Mouse (Mus musculus): Measurements from ENCODE around the gene Abhd17c.

The Abhd17c gene

DNA sequence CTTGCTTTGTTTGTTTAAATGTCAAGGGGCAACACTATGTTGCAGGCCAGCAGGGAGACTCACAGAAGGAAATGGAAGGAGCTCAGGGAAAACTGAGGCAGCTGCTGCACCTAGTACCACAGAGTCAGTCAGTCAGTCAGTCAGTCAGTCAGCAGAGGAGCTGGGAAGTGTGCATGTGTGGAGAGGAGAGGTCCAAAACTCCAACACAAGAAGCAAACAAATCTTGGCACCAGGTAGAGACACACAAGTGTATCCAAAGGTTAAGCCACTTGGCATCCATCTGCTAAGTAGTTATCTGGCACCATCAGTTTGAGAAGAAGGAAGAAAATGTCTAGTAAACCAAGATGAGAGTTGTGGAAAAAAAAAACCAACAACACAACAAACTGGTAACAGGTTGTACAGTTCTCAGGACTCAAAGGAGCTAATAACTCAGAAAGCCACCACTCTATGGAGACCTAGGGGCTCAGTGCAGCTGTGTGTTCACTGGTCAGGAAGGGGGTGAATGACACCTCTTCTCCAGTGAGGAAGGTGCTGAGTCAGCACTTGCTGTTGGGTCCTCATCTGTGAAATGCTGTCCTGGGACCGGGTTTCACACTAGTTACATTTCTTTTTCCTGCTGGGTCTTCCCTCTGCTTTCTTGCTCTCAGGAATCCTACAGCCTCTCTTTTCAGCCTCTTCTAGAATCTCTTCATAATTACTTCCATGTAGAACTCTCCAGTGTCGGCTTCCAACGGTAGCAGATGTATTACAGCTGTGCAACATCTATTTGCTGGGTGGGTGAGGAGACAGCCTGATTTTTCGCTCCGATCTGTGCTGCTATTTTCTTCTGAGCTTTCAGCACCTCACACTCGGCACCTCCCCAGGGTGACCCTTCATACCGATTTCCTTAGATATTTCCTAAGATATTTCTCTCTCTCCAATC is 34.8 kb downstream of the Abhd17c start:
- DNase-seq: peak; percentile 92

DNA sequence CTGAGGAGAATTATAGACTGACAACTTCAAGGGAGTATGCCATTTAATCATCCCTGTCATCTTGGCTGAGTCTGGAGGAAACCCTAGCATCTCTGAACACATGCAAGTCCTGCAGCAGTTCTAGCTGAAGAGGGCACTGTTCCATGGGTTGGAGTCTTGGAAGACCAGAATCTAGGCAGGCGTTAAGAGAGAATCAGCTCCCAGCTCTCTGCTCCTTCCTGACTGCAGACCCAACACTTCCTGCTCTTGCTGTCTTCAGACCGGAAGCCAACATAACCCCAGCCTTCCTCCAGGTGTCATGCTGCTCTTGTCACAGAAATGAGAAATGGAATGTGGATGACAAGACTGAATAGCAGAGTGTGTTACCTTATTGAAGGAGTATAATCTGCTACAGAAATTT is 36.3 kb downstream of the Abhd17c start:
- peak; percentile 52 for DNase-seq

DNA sequence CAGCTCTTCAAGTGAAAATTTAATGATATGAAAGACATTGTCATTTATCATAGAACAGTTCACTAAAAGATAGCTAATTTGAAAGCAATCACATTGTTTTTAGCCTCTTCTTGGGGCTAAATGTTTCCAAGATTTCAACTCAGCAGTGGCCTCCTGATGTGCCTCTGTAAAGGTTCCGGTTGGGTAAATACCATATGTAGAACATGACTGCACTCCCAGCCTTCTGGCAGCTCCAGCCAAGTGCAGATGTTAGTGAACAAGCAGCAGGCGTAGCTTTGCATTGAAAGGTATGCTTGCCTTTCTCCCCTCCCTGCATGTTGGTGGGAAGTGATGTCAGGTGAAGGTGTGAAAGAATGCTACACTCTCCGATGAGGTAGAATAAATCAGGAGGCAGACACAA is 36.9 kb downstream of the Abhd17c start:
- DNase-seq: peak; percentile 58

DNA sequence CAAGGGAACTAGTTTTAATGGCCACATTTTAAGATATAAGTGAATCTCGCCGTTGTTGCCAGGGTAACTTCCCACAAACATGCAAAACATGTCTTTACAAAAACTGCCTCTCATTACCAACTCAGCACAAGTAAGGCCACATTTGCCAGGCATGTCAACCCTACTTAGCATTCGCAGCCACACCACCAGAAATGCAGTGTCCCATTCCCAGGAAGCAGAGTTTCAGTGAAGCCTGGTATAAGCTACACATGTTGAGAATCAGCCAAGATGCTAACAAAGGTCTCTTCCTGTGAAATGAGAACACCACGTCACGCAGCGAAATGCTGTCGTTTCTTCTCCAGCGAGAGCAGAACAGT is 38.7 kb downstream of the Abhd17c start:
- DNase-seq: peak; percentile 78

DNA sequence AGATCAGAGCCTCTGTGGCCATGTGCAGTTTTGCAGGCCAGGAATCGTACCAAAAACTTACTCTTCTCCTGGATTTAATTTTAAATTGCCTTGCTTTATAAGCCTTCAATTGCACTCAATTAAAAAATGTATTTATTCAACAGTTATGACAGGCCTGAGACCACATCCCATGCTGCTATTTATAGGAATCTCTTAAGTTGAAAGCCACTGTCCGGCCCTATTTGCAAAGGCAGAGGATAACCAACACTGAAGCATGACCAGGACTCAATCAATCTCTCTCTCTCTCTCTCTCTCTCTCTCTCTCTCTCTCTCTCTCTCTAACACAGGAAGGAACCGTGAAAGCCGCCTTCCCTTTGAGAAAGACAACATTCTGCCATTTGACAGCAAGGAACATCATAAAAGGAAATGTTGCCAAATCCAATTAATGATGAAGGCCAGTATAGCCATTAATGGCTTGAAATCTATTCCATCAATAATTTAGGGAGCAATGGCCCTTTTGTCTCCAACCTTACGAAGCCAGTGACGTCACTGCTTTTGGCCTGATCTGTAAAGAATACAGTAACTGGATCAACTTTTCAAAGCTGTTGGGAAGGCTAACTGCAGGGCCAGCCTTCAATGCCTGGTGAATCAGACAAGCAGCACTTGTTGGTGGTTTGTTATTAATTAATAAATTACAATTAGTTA is 39.2 kb downstream of the Abhd17c start:
- DNase-seq: peak; percentile 59

DNA sequence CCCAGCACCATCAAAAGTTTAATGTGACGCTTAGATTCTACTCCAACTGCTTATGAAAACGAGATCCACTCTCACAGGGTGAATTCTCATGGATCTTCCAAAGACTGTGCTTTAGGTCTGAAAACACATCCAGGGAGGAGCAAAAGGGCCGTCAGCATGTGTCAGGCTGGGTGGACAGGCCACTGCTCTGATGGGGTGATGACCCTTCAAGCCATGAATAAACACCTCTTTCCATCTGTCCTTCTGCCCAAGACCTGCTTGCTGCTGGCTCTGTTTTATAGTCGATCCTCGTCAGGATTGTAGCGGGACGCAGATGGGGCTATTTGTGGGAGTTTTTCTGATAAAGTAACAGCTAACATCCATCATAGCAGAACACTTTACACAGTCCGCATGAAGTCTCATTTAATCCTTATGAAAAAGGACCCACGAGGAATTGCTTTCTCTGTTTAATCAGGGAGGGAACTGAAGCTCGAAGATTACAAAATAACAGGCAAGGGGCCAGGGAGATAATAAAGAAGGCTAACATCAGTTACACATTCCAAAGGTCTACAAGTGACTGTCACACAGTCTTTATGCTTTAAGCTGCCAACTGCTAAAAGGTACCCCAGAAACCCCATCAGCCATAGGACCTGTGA is 39.9 kb downstream of the Abhd17c start:
- DNase-seq: peak; percentile 64

DNA sequence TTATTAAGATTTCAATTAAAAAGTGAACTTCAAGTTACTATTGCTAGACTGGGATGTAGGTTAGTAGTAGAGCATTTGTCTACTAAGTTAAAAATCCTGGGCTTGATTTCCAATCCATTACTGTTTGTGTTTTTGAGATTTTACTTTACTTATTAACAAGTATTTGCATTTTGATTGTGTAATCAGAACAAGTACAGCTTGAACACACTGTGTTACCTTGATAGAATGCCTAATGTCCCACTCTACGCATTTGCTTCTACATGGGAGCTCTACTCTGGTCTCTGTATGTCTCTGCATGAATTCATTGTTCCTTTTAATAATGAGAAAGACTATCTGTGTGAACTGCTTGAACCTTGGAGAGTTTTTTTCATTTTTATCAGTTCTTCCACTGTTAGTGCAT is 44.8 kb downstream of the Abhd17c start:
- DNase-seq: no peak

DNA sequence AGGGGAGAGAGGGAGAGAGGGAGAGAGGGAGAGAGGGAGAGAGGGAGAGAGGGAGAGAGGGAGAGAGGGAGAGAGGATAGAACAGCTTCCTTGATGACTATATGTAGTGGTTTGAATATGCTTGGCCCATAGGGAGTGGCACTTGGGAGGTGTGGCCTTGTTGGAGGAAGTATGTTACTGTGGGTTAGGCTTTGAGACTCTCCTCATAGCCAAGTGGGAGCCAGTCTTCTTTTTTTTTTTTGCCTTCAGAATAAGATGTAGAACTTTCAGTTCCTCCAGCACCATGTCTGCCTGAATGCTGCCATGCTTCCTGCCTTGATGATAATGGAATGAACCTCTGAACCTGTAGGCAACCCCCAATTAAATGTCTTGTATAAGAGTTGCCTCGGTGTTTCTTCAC is 49.1 kb downstream of the Abhd17c start:
- peak; percentile 40 for DNase-seq

DNA sequence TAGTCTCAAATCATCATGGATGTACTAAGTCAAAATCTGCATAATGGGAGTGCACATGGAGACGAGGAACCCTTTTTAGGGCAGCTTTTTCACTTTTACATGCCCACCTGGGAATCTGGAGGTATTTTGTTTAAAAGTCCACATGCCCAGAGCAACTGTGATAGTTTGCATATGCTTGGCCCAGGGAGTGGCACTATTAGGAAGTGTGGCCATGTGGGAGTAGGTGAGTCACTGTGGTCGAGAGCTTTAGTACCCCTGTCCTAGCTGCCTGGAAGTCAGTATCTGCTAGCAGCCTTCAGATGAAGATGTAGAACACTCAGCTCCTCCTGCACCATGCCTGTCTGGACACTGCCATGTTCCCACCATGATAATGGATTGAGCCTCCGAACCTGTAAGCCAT is 51.0 kb downstream of the Abhd17c start:
- peak; percentile 80 for DNase-seq

DNA sequence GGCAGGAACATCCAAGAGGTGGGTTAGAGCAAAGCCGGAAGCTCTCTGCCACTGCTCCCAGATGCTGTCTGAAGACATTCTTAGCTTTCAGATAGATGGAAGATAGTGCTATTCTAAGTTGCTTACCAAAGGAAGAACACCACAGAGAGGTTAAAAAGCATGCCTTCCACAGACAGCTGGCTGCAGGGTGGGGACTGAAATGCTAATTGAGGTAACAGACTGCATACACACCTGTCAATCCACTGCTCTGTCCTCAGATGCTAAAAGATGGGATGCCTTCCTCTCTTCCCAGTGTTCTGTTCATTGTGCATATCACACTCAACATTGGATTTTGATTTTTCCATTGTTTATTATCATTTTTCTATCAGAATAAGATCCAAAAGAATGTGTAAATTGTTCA is 53.6 kb downstream of the Abhd17c start:
- DNase-seq: peak; percentile 41

DNA sequence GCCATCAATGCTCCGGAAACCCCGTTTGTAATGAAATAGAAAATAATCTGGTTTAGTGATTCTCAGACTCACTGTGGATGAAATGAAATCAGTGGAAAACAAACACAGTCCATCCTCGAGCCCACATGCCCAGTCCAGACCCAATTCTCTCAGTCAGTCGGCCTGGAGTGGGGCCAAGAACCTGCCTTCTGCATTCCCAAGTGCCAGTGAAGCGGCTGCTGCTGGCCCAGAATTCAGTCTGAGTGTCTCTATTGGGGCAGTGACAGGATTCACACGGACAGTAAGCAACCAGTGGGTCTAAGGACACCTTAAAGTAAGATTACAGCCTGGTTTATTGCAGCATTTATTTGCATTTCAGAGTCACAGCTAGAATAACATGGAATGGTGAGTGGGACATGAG is 55.2 kb downstream of the Abhd17c start:
- DNase-seq: peak; percentile 76

DNA sequence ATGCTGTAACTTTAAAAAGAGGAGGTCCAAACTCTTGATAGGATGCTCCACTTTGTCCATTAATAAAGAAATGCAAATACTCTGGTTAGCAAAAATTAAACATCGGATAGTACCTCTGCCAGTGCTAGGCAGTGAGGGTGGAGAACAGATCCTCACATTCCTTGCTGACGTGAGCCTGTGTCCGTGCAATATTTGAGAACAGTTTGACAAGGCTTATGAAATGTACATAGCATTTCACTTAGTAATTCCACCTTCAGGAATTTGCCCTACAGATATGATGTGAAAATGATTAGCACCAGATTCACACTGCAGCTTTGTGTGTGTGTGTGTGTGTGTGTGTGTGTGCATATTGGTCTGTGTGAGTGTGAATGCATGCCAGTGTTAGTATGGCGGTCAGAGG is 60.9 kb downstream of the Abhd17c start:
- DNase-seq: peak; percentile 30

DNA sequence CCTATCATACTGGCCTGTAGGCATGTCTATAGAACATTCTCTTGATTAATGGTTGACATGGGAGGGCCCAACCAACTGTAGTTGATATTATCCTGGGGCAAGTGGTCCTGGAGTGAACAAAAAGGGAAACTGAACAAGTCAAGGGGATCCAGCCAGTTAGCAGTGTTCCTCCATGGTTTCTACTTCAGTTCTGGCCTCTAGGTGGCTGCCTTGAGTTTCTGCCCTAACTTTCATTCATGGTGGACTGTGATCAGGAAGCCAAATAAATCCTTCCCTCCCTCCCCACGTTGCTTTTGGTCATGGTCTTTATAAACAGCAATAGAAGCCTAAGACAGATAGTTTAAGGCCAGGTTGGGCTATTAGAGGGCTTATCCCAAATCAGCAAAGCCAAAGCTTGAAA is 61.9 kb downstream of the Abhd17c start:
- peak; percentile 70 for DNase-seq

DNA sequence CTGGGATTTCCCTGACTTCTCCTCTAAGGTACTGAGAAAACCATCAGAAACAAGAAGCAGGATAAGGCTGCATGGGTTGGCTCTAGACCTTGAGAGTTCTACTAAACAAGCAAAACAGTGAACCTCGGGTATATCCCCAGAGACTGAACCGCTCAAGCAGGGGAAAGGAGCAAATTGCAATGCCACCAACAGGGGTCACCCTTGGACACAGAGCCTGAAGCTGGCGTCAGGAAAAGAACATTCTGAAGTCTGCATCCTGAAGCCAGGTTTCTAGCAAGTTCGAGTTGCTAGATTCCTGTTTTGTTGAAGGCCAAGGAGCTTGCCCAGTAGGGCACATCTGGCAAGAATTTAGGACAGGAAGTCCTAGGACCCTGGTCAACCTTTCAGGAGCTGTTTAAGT is 62.7 kb downstream of the Abhd17c start:
- peak; percentile 90 for DNase-seq

DNA sequence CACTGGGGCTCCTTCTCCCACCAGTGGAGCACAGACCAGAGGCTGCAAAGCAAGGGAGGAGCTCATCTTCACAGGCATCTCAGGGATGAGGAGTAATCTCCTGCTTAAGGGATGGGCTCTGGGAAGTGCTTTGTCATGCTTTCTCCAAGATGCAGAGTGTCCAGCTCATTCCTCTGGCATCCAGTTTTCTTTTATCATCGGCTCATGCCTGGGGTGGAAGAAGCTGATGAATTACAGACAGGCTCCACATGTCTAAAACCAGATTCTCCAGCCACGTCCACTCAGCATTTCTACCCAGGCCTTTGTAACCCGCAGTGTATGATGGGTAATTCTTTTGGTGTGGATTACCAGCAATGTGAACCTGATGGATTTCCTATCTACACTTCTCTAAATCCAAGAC is 63.5 kb downstream of the Abhd17c start:
- peak; percentile 40 for DNase-seq

DNA sequence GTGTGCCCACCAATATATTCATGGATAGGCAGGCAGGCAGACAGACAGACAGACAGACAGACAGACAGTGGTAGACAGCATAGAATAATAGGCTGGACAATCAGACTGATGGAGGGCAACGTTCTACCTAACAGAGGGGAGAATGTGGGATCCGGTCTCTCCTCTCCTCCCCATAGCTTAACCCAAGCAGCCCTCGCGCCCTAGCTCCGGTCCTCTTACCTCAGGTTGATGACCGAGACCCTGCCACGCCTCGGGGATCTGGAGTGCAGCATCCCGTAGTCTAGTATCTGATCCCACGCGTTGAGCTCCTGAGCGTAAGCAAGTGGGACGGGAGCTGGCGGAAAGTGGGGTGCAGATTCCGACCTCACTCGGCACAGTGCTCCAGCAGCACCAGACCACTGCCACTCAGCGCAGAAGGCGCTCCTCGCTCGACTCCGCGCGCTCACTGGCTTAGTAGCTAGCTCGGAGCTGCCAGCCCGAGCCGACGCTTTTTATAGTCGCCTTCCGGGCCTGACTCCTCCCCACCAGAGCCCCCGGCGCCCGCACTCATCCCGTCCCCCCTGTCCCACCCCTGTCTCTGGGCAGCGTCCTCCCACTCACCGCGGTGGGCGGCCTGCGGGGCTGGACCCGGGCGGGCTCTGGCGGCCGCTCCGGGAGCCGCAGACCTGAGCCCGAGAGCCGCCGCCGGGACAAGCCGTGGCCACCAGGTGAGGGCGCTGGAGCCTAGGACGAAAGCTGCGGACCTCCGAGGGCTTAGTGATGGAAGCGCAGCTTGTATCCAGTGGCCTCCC is 65.5 kb downstream of the Abhd17c start, which contains the start of gene Cemip:
TSS of gene Cemip (minus strand) at position 464 of the 791 bp plus-strand sequence.
- peak; percentile 95 for DNase-seq

DNA sequence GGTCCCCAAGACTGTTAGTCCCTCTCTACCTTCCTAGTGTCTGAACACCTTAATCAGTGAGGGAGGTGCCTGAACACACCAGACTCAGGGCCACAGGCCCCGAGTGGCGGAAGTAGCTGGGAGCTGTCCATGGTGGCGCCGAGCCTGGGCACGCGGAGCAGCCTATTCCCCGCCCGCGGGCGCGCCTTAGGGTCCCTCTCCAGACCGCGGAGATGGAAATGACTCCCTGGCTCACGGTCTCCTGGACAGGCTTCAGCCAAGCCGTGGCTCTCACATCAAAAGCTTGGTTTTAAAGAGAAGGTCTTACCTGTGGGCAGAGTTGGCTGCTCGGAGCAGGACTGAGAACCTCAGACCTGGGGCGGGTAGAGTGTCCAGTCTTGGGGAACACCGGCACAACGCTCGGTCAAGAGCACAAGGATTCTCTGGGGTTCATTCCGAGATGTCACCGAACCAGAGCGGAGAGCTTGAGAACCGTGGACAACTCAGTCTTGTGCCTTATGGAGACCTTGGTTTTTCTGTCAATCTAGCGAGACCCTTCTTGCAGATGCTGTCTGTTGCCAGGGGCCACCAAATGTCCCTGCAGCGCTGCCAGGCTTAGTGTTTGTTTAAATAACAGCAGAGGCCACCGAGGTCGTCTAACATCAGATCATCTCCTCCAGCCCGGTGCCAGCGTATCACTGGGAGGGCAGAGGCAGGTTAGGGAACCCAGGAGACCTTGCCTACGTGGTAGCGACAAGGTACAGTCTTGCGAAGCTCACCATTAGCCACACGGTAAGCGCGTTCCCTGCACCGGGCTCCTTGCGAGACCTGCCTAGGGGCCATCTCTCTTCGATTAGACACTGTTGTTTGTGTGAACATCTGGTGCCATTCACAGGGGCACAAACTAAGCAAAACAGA is 66.4 kb downstream of the Abhd17c start:
- peak; percentile 82 for DNase-seq

DNA sequence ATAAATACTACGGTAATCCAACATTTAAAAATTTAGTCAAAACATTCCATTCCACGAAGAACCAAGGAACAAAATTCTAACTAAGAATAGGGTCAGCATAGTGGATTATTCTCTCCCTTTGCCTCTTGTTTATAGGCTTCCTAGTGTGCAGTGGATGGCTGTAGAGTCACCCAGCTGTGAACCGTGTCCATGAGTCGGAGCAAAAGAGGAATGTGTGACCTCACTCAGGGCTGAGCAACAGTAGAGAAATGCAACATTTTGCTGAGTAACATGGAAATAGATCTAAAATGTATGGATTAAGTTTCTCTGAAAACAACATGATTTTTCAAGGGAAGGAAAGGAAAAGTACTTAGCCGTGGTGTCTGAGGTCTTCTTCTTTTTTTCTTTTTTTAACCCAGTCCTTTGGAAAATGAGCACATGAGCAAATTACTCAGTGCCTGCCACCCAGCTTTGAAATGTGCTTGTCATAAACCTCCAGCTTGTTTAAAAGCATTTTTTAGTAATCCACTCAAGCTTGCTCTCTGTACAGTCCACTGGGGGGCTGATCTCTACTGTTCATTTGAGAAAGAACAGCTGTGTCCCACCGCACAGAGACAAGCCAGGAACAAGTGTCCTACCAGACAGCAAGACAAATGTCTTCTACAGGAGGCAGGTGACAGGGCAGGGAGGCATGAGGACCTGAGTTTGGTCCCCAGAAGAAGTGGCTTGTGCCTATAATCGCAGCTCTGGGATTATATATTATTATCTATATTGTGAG is 74.3 kb downstream of the Abhd17c start:
- peak; percentile 78 for DNase-seq

DNA sequence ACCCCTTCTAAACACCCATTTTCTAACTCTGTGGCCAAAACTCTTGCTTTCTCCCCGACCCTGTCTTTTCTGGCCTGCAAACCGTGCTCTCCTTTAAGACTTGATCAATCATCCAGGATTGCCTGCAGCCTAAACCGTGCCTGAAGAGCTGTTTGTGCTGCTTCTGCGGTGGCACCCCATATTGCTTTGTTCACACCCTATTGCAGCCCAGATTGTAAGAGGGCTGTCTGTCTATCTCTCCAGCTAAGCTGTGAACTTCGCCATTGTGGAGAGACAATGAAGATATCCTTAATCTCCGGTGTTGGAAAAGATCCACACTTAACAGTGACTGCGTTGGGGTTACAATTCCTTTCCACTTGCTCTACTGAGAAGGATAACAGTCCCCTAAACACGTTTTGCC is 77.4 kb downstream of the Abhd17c start:
- DNase-seq: peak; percentile 63

DNA sequence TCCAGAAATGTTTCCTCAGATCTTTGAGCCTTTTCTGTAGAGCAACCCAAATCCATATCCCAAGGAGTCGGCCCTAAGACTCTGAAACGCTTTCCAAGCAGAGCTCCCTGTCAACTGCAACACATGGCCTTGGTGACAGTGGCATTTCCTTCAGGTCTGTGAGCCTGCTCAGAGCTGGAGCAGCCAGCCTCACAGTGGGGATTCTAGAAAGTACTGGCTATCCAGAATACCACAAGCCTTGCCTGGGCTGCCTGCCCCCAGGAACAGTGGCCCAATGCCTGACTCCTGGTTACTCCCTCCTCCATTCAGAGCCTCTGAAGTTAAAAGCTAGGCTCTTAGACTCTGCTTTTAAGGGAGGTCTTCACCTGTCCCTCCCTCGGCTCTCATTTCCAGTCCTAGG is 77.8 kb downstream of the Abhd17c start:
- peak; percentile 73 for DNase-seq

DNA sequence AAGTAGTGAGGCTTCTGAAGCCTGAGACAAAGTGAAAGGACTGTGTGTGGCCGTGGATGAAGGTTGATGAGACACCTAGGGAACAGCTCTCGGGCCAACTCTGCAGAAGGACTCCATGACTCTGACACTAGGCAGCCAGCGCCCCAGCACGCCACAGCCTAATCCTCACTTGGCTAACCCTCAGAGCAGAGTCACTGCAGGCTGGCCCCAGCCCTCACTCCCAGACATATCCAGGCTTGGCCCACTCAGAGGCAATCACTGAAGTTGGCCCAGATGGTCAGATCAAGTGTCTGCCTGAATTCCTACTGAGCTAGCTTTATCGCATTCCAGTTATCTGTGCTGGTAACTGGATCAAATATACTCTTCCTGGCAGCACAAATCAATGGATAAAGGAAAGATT is 82.8 kb downstream of the Abhd17c start:
- DNase-seq: peak; percentile 82

Measured in heart, adult 11 months (tissue).